Mouse (Mus musculus): ENCODE measurements around the gene Sdf2. TPM values are rescaled to one million over a fixed set of nuclear protein-coding genes. Genes with fewer than 3 reads are reported as not detected.

Gene Sdf2
- 56.2 and 61.1 TPM in 2 replicates for polyA plus RNA-seq (2016; fragmentation: Nextera tagmentation; extraction: Ambion mirVana)

DNA sequence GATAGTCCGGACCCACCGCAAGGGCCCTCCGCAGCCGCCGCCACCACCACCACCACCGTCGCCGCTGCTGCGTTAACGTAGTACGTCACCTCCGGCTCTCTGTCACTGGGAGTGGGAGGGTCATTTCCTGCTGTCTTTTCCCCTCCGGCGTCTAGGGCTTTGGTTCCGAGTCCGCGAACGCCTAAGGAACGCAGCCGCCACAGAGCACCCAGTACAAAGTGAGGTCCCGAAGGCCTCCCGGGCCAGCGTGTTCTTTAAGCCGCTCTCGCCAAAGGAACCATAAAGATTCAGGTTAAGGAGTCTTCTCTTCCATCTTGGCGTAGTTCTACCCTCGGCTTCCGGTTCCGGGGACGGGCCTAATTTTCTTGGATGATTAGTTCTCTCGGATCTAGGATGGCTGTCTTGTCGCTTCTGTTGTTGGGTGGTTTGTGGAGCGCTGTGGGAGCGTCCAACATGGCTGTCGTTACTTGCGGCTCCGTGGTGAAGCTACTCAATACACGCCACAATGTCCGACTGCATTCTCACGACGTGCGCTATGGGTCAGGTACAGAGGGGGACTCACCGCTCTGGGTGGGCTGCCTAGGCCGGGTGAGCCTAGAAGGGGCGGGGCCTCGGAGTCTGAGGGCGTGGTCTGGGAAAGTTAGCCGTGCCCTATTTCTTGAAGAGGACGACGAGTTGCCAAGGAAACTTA, at the start of gene Sdf2, which contains the start of gene Supt6:
TSS of gene Sdf2 (plus strand) at position 120 of the 691 bp plus-strand sequence.
TSS of gene Supt6 (minus strand) at position 361 of the 691 bp plus-strand sequence.
- Histone ChIP-seq H3K36me3 (peaks cover 6% of the 10 kb centered on the region), H3K4me1 (peaks cover 22% of the 10 kb centered on the region), H3K9ac (peak within 1 kb of the TSS; percentile 92), H3K27ac (peak within 1 kb of the TSS; percentile 87), H3K4me2 (replicated peaks) (peak within 1 kb of the TSS; percentile 74), H3K4me3 (peak within 1 kb of the TSS; percentile 98), H3K27me3 (no peaks in the 10 kb centered on the region), H3K9me3 (no peaks in the 10 kb centered on the region)
- under 1% methylated on average over 50 of the region's 50 CpGs for WGBS
- peak; percentile 86 for ATAC-seq (ENCODE audit: insufficient number of reproducible peaks, insufficient read depth, low FRiP score, low TSS enrichment)

- Histone ChIP-seq H3K4me2 (replicated peaks) (no peak overlapping the region), H3K36me3 (peaks cover 39% of the 10 kb centered on the region), H3K9ac (no peak overlapping the region), H3K27ac (no peak overlapping the region), H3K4me1 (no peaks in the 10 kb centered on the region), H3K4me3 (no peak overlapping the region), H3K9me3 (no peaks in the 10 kb centered on the region), H3K27me3 (no peaks in the 10 kb centered on the region)
- WGBS = 82% methylated on average over 3 of the region's 3 CpGs
- ATAC-seq (ENCODE audit: insufficient number of reproducible peaks, insufficient read depth, low FRiP score, low TSS enrichment) = no peak
Measured at GRCm38 (mm10) chr11:78202372-78202771, 43.2 kb upstream of the Sdf2 start.

DNA sequence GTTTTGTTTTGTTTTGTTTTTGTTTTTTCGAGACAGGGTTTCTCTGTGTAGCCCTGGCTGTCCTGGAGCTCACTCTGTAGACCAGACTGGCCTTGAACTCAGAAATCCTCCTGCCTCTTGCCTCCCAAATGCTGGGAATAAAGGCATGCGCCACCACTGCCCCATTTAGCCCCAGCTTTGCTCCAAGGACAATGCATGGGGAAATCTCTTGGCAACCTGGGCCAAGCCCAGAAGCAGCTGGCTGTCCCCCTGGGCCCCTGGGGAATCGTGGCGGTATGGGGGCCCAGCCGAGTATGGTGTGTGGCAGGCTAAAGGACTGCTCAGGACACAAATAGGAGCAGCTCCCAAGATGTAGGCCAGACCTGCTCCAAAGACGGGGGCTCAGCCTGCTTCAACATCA, 41.3 kb upstream of the Sdf2 start:
- Histone ChIP-seq H3K36me3 (peaks cover 59% of the 10 kb centered on the region), H3K9ac (no peak overlapping the region), H3K27me3 (no peaks in the 10 kb centered on the region), H3K4me2 (replicated peaks) (no peak overlapping the region), H3K4me3 (no peak overlapping the region), H3K9me3 (no peaks in the 10 kb centered on the region), H3K27ac (no peak overlapping the region), H3K4me1 (no peaks in the 10 kb centered on the region)
- ATAC-seq (ENCODE audit: insufficient number of reproducible peaks, insufficient read depth, low FRiP score, low TSS enrichment) = no peak
- WGBS = 84% methylated on average over 6 of the region's 6 CpGs

GRCm38 (mm10) chr11:78205361-78206206, 40.0 kb upstream of the Sdf2 start:
- 79% methylated on average over 13 of the region's 13 CpGs for WGBS
- H3K27ac ChIP-seq = 0 out of 2 replicates have a peak overlapping the region, but pooled peaks have one; percentile 25

GRCm38 (mm10) chr11:78207190-78207589, 38.4 kb upstream of the Sdf2 start:
- Histone ChIP-seq H3K9ac (no peak overlapping the region), H3K27ac (no peak overlapping the region), H3K4me2 (replicated peaks) (no peak overlapping the region), H3K4me3 (no peak overlapping the region), H3K27me3 (no peaks in the 10 kb centered on the region), H3K4me1 (no peaks in the 10 kb centered on the region), H3K9me3 (no peaks in the 10 kb centered on the region), H3K36me3 (peaks cover 88% of the 10 kb centered on the region)
- WGBS = 81% methylated on average over 7 of the region's 7 CpGs
- ATAC-seq (ENCODE audit: insufficient number of reproducible peaks, insufficient read depth, low FRiP score, low TSS enrichment) = no peak

More at GRCm38 (mm10) chr11:78205361-78206206, 40.0 kb upstream of the Sdf2 start:
- no peaks in the 10 kb centered on the region for H3K9me3 ChIP-seq
- H3K9ac ChIP-seq = no peak overlapping the region
- ATAC-seq (ENCODE audit: insufficient number of reproducible peaks, insufficient read depth, low FRiP score, low TSS enrichment) = no peak
- H3K4me2 ChIP-seq (replicated peaks) = no peak overlapping the region
- H3K4me3 ChIP-seq = no peak overlapping the region
- H3K4me1 ChIP-seq = no peaks in the 10 kb centered on the region
- H3K36me3 ChIP-seq = peaks cover 72% of the 10 kb centered on the region
- no peaks in the 10 kb centered on the region for H3K27me3 ChIP-seq

DNA sequence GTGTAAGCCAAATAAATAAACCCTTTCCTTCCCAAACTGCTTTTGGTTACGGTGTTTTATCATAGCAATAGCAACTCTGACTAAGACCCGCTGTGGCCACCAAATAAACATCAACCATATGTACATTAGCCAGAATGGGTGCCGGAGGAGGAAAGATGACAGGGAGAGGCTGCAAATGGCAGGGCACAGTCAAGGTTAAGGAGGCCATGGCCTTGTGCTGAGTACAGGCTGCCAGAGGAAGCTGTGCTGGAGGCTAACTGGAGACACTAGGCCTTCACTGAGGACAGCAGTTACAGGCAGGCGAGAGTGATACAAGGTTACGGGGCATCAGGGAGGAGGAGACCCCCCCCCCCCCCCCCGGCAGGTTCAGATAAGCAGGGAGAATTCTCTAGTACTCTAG, 35.7 kb upstream of the Sdf2 start:
- H3K9me3 ChIP-seq = no peaks in the 10 kb centered on the region
- H3K9ac ChIP-seq = no peak overlapping the region
- no peak for ATAC-seq (ENCODE audit: insufficient number of reproducible peaks, insufficient read depth, low FRiP score, low TSS enrichment)
- H3K4me2 ChIP-seq (replicated peaks) = no peak overlapping the region
- H3K27me3 ChIP-seq = no peaks in the 10 kb centered on the region
- H3K27ac ChIP-seq = no peak overlapping the region
- H3K4me3 ChIP-seq = no peak overlapping the region
- H3K36me3 ChIP-seq = peaks cover 98% of the 10 kb centered on the region
- 94% methylated on average over 6 of the region's 6 CpGs for WGBS
- H3K4me1 ChIP-seq = no peaks in the 10 kb centered on the region

GRCm38 (mm10) chr11:78210615-78211014, 34.9 kb upstream of the Sdf2 start:
- no peaks in the 10 kb centered on the region for H3K9me3 ChIP-seq
- WGBS = 66% methylated on average over 7 of the region's 7 CpGs
- H3K36me3 ChIP-seq = peaks cover 96% of the 10 kb centered on the region
- no peaks in the 10 kb centered on the region for H3K4me1 ChIP-seq
- no peak overlapping the region for H3K9ac ChIP-seq
- no peak overlapping the region for H3K4me3 ChIP-seq
- no peaks in the 10 kb centered on the region for H3K27me3 ChIP-seq
- no peak for ATAC-seq (ENCODE audit: insufficient number of reproducible peaks, insufficient read depth, low FRiP score, low TSS enrichment)
- no peak overlapping the region for H3K27ac ChIP-seq
- H3K4me2 ChIP-seq (replicated peaks) = no peak overlapping the region

DNA sequence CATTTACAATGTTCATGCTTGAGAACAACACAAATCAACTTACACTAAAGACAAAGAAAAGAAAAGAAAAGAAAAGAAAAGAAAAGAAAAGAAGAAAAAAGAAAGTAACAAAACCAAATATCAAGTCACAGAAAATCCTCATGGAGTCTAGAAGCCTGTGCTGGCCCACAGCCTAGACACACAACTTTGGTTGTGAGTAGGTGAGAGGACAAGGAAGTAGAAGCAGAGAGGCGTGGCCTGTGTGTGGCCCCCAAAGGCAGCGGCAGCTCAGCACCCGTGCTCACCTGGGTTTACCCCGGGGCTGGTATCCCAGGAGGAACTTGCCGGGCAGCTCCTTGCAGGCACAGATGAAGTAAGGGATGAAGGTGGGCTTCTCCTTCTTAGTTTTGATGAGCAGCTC, 34.0 kb upstream of the Sdf2 start:
- Histone ChIP-seq H3K9ac (no peak overlapping the region), H3K4me1 (no peaks in the 10 kb centered on the region), H3K36me3 (peaks cover 98% of the 10 kb centered on the region), H3K27me3 (no peaks in the 10 kb centered on the region), H3K4me2 (replicated peaks) (no peak overlapping the region), H3K27ac (no peak overlapping the region), H3K9me3 (no peaks in the 10 kb centered on the region), H3K4me3 (no peak overlapping the region)
- ATAC-seq (ENCODE audit: insufficient number of reproducible peaks, insufficient read depth, low FRiP score, low TSS enrichment) = no peak
- 88% methylated on average over 5 of the region's 5 CpGs for WGBS

- H3K27ac ChIP-seq = no peak overlapping the region
- 93% methylated on average over 14 of the region's 14 CpGs for WGBS
- no peaks in the 10 kb centered on the region for H3K4me1 ChIP-seq
- ATAC-seq (ENCODE audit: insufficient number of reproducible peaks, insufficient read depth, low FRiP score, low TSS enrichment) = no peak
- H3K4me3 ChIP-seq = no peak overlapping the region
- no peak overlapping the region for H3K9ac ChIP-seq
- H3K4me2 ChIP-seq (replicated peaks) = no peak overlapping the region
- no peaks in the 10 kb centered on the region for H3K27me3 ChIP-seq
- no peaks in the 10 kb centered on the region for H3K9me3 ChIP-seq
- H3K36me3 ChIP-seq = peaks cover 96% of the 10 kb centered on the region
Measured at GRCm38 (mm10) chr11:78213086-78213817, 32.3 kb upstream of the Sdf2 start.

DNA sequence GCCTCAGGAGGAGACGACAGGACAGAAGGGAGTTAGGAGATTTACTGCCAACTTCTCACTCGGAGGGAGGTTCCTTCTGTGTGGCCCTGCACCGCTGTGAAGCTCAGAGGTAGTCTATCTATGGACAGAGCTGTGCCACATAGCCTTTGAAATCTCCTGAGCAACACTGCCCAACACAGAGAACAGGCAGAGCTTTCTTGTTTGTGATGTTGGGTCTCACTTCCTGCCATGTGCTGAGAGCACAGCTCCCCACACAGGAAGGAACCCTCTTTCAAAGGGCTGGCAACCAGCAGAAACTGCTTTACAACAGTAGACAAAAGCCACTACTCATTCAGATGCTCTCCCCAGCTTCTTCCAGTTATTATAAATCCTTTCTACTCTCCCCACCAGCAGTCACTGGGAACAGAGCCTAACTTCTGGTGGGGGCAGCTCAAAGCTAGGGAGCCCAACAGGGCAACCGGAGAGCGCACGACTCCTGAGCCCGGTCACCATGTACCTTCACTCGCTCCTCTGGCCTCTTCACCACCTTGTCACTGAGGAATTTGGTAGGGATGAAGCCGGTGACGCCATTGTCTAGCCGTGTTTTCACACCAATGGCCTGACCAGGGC, 29.7 kb upstream of the Sdf2 start:
- no peaks in the 10 kb centered on the region for H3K9me3 ChIP-seq
- H3K9ac ChIP-seq = no peak overlapping the region
- H3K4me3 ChIP-seq = no peak overlapping the region
- no peak overlapping the region for H3K27ac ChIP-seq
- H3K27me3 ChIP-seq = no peaks in the 10 kb centered on the region
- peaks cover 94% of the 10 kb centered on the region for H3K36me3 ChIP-seq
- WGBS = 87% methylated on average over 11 of the region's 11 CpGs
- H3K4me2 ChIP-seq (replicated peaks) = no peak overlapping the region
- H3K4me1 ChIP-seq = no peaks in the 10 kb centered on the region
- ATAC-seq (ENCODE audit: insufficient number of reproducible peaks, insufficient read depth, low FRiP score, low TSS enrichment) = no peak

DNA sequence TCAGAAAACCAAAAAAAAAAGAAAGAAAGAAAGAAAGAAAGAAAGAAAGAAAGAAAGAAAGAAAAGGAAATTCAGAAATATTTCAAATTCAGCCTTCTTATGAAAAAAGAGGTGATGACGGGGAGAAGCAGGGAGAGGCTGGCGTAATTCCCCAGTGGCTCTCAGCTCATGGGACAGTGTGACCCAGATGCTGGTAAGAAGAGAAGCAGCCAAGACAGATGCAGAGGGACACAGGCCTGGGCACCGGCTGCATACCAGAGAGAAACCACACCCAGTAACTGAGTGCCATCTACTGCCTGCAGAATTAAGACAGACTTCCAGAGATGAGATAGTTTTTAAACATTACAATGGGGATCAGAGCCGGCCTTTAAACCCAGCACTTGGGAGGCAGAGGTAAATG, 22.0 kb upstream of the Sdf2 start:
- H3K9me3 ChIP-seq = no peaks in the 10 kb centered on the region
- peaks cover 94% of the 10 kb centered on the region for H3K36me3 ChIP-seq
- no peak overlapping the region for H3K27ac ChIP-seq
- no peak overlapping the region for H3K4me3 ChIP-seq
- no peak for ATAC-seq (ENCODE audit: insufficient number of reproducible peaks, insufficient read depth, low FRiP score, low TSS enrichment)
- H3K9ac ChIP-seq = no peak overlapping the region
- WGBS = 90% methylated on average over 4 of the region's 4 CpGs
- H3K27me3 ChIP-seq = no peaks in the 10 kb centered on the region
- H3K4me1 ChIP-seq = no peaks in the 10 kb centered on the region
- H3K4me2 ChIP-seq (replicated peaks) = no peak overlapping the region
